Mouse (Mus musculus) embryonic facial prominence, embryonic 10.5 days (tissue): ENCODE measurements around the gene Cep170. TPM values are rescaled to one million over a fixed set of nuclear protein-coding genes. Genes with fewer than 3 reads are reported as not detected.

ENCODE experiments used
- DNase-seq: peaks from one replicate; pipeline ENCODE4 v3.0.0-alpha.2; 2017; ENCODE audit warnings: low spot score
- H3K27ac ChIP-seq: fragments of 300-500 bp; sonication (generic); replicated peaks from 2 replicates; pipeline ENCODE4 v1.5.1; 2016; ENCODE audit warnings: mild to moderate bottlenecking
- H3K27me3 ChIP-seq: fragments of 300-500 bp; sonication (generic); replicated peaks from 2 replicates; pipeline ENCODE4 v1.6.1; 2016; ENCODE audit warnings: low read depth, mild to moderate bottlenecking; ENCODE audit not compliant: poor library complexity, severe bottlenecking
- H3K36me3 ChIP-seq: fragments of 300-500 bp; sonication (generic); replicated peaks from 2 replicates; pipeline ENCODE4 v1.6.1; 2016; ENCODE audit warnings: mild to moderate bottlenecking, moderate library complexity
- H3K4me1 ChIP-seq: fragments of 300-500 bp; sonication (generic); 2 replicates; pipeline ENCODE4 v1.6.1; 2016
- H3K4me3 ChIP-seq: fragments of 300-500 bp; sonication (generic); 2 replicates; pipeline ENCODE4 v1.5.1; 2016; ENCODE audit warnings: mild to moderate bottlenecking, moderate library complexity
- H3K9me3 ChIP-seq: fragments of 300-500 bp; sonication (generic); 2 replicates; pipeline ENCODE4 v1.6.1; 2016; ENCODE audit warnings: mild to moderate bottlenecking
- WGBS: fragments of 180-500 bp; shearing (Covaris S2); methylation state at CpG from one replicate; pipeline ENCODE4 v1.1.7; 2016; 5-methylcytosine and 5-hydroxymethylcytosine counted together
- polyA plus RNA-seq: library from polyadenylated mRNA; unstranded; fragments of >200 nt; fragmentation: Nextera tagmentation; extraction: Ambion mirVana; gene quantifications from 2 replicates; pipeline ENCODE4 v1.2.1, GENCODE M21; 2016

The Cep170 gene
- polyA plus RNA-seq, 1 experiment from 2014 or later: 34.9 TPM

DNA sequence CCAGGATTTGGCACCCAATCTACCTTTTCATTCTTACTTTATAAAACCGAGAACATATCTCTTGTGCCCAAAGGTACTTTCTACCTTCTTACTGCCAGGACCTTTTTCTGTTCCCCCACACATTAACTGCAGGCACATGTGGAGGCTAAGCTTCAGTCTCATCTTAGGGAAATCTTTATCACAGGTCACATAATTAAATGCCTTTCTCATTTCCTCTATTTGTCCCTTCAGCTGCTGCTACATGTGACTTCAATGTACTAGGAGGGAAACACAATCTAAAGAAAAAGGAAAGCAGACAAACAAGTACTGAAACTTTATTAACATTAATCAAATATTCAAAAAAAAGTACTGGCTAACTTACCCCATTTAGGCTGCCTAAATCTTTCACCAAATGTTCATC is 21.7 kb downstream of the Cep170 start:
- H3K4me3 ChIP-seq: no peak overlapping the region
- DNase-seq: no peak
- H3K9me3 ChIP-seq: no peaks in the 10 kb centered on the region
- peaks cover 6% of the 10 kb centered on the region; the same call in 1 of the 2 replicates for H3K4me1 ChIP-seq
- H3K36me3 ChIP-seq: peaks cover 44% of the 10 kb centered on the region
- WGBS: 85% methylated on average over 1 of the region's 1 CpGs
- H3K27me3 ChIP-seq: no peaks in the 10 kb centered on the region
- no peak overlapping the region for H3K27ac ChIP-seq

DNA sequence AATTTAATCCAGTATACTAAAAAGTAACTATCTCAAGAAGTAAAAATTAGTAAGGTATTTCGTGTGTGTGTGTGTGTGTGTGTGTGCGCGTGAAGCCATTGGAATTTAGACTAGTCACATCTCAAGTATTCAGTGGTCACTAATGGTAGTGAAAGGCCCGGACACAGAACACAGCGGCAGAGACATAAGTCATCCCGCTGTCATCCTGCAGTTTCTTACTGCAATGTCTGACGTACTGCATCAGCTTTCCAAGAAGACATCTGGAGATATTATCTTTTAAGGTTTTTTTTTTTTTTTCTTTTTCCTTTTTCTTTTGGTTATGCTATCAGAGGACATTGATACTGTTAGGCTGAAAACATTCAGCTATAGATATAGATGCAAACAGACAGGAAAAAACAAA is 24.5 kb downstream of the Cep170 start:
- Histone ChIP-seq H3K4me1 (no peaks in the 10 kb centered on the region), H3K27me3 (no peaks in the 10 kb centered on the region), H3K4me3 (no peak overlapping the region), H3K27ac (no peak overlapping the region), H3K9me3 (no peaks in the 10 kb centered on the region), H3K36me3 (peaks cover 64% of the 10 kb centered on the region)
- WGBS: 92% methylated on average over 7 of the region's 7 CpGs
- no peak for DNase-seq

DNA sequence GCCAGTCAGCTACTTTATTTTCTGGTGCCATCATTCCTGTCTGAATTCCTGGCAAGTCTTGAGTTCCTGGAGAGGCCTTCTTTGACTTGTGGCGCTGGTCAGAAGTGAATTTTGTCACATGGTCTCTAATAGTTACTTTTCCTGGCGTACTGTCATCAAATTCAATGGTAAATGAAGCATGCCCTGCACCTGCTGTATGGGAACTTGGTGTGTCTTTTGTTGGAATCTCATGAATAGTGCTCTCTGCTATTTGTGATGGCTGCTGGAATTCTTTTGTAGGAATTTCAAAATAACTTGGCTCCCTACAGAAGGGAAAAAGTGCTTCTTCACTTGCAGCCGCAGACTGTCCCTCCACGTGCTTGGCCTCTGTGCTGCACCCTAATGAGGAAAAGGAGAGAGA is 39.3 kb downstream of the Cep170 start:
- Histone ChIP-seq H3K4me3 (no peak overlapping the region), H3K27me3 (no peaks in the 10 kb centered on the region), H3K4me1 (no peaks in the 10 kb centered on the region), H3K36me3 (peaks cover 77% of the 10 kb centered on the region), H3K27ac (no peak overlapping the region), H3K9me3 (no peaks in the 10 kb centered on the region)
- DNase-seq: no peak
- whole genome bisulfite sequencing: 82% methylated on average over 4 of the region's 4 CpGs

DNA sequence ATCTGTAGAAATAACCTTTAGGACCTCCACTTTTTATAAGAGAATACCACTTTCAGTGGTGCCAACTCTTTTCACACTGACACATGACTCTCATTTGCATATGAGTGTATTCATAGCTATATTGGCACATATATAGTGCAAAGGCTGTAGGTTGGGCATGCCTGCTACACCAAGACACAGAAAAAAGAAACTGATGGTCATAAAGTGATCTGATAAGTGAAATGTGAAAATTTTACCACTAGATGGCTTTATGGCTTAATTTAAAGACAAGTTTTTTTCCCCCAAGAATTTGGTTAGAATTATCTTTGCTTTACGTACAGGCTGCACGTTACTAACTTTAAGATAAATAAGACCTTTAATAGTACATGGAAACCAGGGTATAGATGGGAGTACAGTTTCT is 51.6 kb downstream of the Cep170 start:
- H3K27me3 ChIP-seq: no peaks in the 10 kb centered on the region
- H3K4me1 ChIP-seq: no peaks in the 10 kb centered on the region
- DNase-seq: no peak
- WGBS: 96% methylated on average over 2 of the region's 2 CpGs
- H3K36me3 ChIP-seq: peaks cover 46% of the 10 kb centered on the region
- no peak overlapping the region for H3K27ac ChIP-seq
- H3K4me3 ChIP-seq: no peak overlapping the region
- H3K9me3 ChIP-seq: no peaks in the 10 kb centered on the region

DNA sequence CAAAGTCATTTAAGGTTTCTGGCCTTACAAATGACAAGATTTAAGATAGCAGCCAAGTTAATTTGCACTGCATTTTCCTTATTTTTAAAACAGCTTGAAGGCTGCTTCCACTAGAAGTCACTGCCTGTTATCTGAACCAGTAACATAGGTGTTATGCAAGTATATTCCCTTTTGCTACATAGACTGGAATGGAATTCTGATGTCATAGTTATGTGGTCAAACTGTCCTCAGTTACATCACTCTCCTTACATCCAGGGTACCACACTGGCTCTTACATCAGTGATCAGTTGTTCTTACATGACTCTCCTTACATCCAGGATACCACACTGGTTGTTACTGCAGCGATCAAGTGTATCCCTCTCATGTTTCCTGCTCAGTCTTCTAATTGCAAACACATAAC is 53.2 kb downstream of the Cep170 start:
- H3K27ac ChIP-seq: no peak overlapping the region
- no peak overlapping the region for H3K4me3 ChIP-seq
- no peaks in the 10 kb centered on the region for H3K4me1 ChIP-seq
- H3K9me3 ChIP-seq: no peaks in the 10 kb centered on the region
- 92% methylated on average over 1 of the region's 1 CpGs for WGBS
- DNase-seq: no peak
- H3K27me3 ChIP-seq: no peaks in the 10 kb centered on the region
- peaks cover 53% of the 10 kb centered on the region for H3K36me3 ChIP-seq

GRCm38 (mm10) chr1:176755586-176755985 is 58.3 kb downstream of the Cep170 start:
- Histone ChIP-seq H3K36me3 (peaks cover 66% of the 10 kb centered on the region), H3K4me1 (no peaks in the 10 kb centered on the region), H3K9me3 (no peaks in the 10 kb centered on the region), H3K4me3 (no peak overlapping the region), H3K27me3 (no peaks in the 10 kb centered on the region), H3K27ac (no peak overlapping the region)
- DNase-seq: no peak
- WGBS: 95% methylated on average over 9 of the region's 9 CpGs

- peaks cover 67% of the 10 kb centered on the region for H3K36me3 ChIP-seq
- DNase-seq: no peak
- H3K27me3 ChIP-seq: no peaks in the 10 kb centered on the region
- H3K4me1 ChIP-seq: no peaks in the 10 kb centered on the region
- H3K9me3 ChIP-seq: no peaks in the 10 kb centered on the region
- H3K4me3 ChIP-seq: no peak overlapping the region
- no peak overlapping the region for H3K27ac ChIP-seq
- whole genome bisulfite sequencing: 78% methylated on average over 14 of the region's 14 CpGs
Observed at GRCm38 (mm10) chr1:176753861-176754718, 59.8 kb downstream of the Cep170 start.

GRCm38 (mm10) chr1:176749708-176750107 is 64.2 kb downstream of the Cep170 start:
- Histone ChIP-seq H3K9me3 (no peaks in the 10 kb centered on the region), H3K4me3 (no peak overlapping the region), H3K4me1 (no peaks in the 10 kb centered on the region), H3K27me3 (no peaks in the 10 kb centered on the region), H3K36me3 (peaks cover 47% of the 10 kb centered on the region), H3K27ac (no peak overlapping the region)
- DNase-seq: no peak
- 93% methylated on average over 7 of the region's 7 CpGs for WGBS

GRCm38 (mm10) chr1:176732834-176733233 is 81.0 kb downstream of the Cep170 start:
- Histone ChIP-seq H3K4me3 (no peak overlapping the region), H3K36me3 (peaks cover 70% of the 10 kb centered on the region), H3K27ac (no peak overlapping the region), H3K4me1 (no peaks in the 10 kb centered on the region), H3K9me3 (no peaks in the 10 kb centered on the region), H3K27me3 (no peaks in the 10 kb centered on the region)
- WGBS: 92% methylated on average over 2 of the region's 2 CpGs
- DNase-seq: no peak

- Histone ChIP-seq H3K27me3 (no peaks in the 10 kb centered on the region), H3K27ac (no peak overlapping the region), H3K4me1 (no peaks in the 10 kb centered on the region), H3K9me3 (no peaks in the 10 kb centered on the region), H3K4me3 (no peak overlapping the region), H3K36me3 (peaks cover 48% of the 10 kb centered on the region)
- 95% methylated on average over 2 of the region's 2 CpGs for WGBS
- no peak for DNase-seq
Observed at GRCm38 (mm10) chr1:176730528-176730927, 83.3 kb downstream of the Cep170 start.

GRCm38 (mm10) chr1:176727372-176727771 is 86.5 kb downstream of the Cep170 start:
- no peak for DNase-seq
- Histone ChIP-seq H3K36me3 (peaks cover 24% of the 10 kb centered on the region), H3K4me3 (no peak overlapping the region), H3K27me3 (no peaks in the 10 kb centered on the region), H3K9me3 (no peaks in the 10 kb centered on the region), H3K4me1 (no peaks in the 10 kb centered on the region), H3K27ac (no peak overlapping the region)
- 86% methylated on average over 2 of the region's 2 CpGs for WGBS

DNA sequence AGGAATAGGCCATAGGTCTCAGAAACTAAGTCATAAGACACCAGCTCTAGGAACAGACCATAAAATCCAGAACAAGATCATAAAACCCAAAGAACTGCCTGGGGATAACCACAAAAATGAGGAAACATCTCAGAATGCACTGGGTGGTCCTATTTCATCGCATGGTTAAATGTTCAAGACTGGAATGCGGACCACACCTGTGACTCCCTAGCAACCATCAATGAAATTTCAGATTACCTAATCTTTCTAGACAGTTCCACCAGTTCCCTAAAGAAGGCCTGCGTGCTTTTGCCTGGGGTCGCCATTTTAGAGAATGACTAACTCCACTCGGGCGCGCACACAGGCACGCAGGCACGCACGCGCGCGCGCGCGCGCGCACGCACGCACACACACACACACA is 89.1 kb downstream of the Cep170 start:
- WGBS: 96% methylated on average over 20 of the region's 20 CpGs
- Histone ChIP-seq H3K4me1 (no peaks in the 10 kb centered on the region), H3K9me3 (no peaks in the 10 kb centered on the region), H3K36me3 (no peaks in the 10 kb centered on the region; the same call in 1 of the 2 replicates), H3K27ac (no peak overlapping the region), H3K4me3 (no peak overlapping the region), H3K27me3 (no peaks in the 10 kb centered on the region)
- DNase-seq: no peak
